In genomic region chr2:36203011-36203825, GRCm38 (mm10) we compare ENCODE assay signal across 8 mouse cellular contexts. TPM values are rescaled to one million over a fixed set of nuclear protein-coding genes. Genes with fewer than 3 reads are reported as not detected.
A peak's percentile ranks its signal among the peaks of the same experiment; 100 is the strongest.
DNase-seq lines count a peak whose midpoint lies in the region; ATAC-seq and TF ChIP-seq lines count a peak whose summit lies in the region.

No protein-coding gene starts in this region.

- no peak overlapping the region for H3K27ac ChIP-seq in heart, embryonic 12.5 days (ENCODE audit: poor library complexity, severe bottlenecking)
- H3K27ac ChIP-seq in MEL (ENCODE audit: control insufficient read depth, low read depth, low read length): no peak overlapping the region
- peak overlapping the region; percentile 81 for H3K27ac ChIP-seq in forebrain, embryonic 12.5 days
- H3K27ac ChIP-seq in intestine, postnatal 0 days (ENCODE audit: low read depth, low read length): no peak overlapping the region

- peak; percentile 46; the same call in 1 of the 2 replicates for ATAC-seq in heart, embryonic 12.5 days (ENCODE audit: insufficient number of reproducible peaks, low FRiP score)
- ATAC-seq in forebrain, embryonic 12.5 days (ENCODE audit: low FRiP score): peak; percentile 85
- ATAC-seq in intestine, postnatal 0 days: no peak
- ATAC-seq in megakaryocyte progenitor cell, adult 5-6 weeks (replicated peaks; ENCODE audit: poor library complexity): peak; percentile 45

- H3K79me2 ChIP-seq in MEL (ENCODE audit: control insufficient read depth, insufficient read depth, low read length, poor library complexity): no peaks in the 10 kb centered on the region; the same call in 1 of the 2 replicates

- H3K9me3 ChIP-seq in heart, embryonic 12.5 days (replicated peaks): no peaks in the 10 kb centered on the region
- H3K9me3 ChIP-seq in MEL (replicated peaks; ENCODE audit: insufficient read depth, low read length): no peaks in the 10 kb centered on the region
- no peaks in the 10 kb centered on the region for H3K9me3 ChIP-seq in forebrain, embryonic 12.5 days
- H3K9me3 ChIP-seq in intestine, postnatal 0 days (ENCODE audit: control insufficient read depth): no peaks in the 10 kb centered on the region

- no peak for DNase-seq in heart, adult 11 months
- peak; percentile 61 for DNase-seq in MEL (ENCODE audit: low read depth, low spot score)
- DNase-seq in right cerebral cortex, postnatal 25 days: peak; percentile 59
- no peak for DNase-seq in gastrocnemius, postnatal 10 days

- no peak for TF ChIP-seq POLR2A in MEL (IDR thresholded peaks at IDR 0.05; ENCODE audit: control insufficient read depth in 1 of 2, insufficient read depth in 1 of 2, low read depth in 1 of 2, low read length in 2 of 2, poor library complexity in 1 of 2)

- H3K4me1 ChIP-seq in heart, embryonic 12.5 days (replicated peaks): peaks cover 31% of the 10 kb centered on the region
- H3K4me1 ChIP-seq in MEL (ENCODE audit: control insufficient read depth in 1 of 2, insufficient read depth in 2 of 2, low read length in 2 of 2): peaks cover 3 to 39% of the 10 kb centered on the region in 2 experiments
- H3K4me1 ChIP-seq in forebrain, embryonic 12.5 days: peaks cover 30% of the 10 kb centered on the region
- 0 out of 2 replicates have a peak, but pooled peaks cover 6% of the 10 kb centered on the region for H3K4me1 ChIP-seq in intestine, postnatal 0 days (replicated peaks; ENCODE audit: control insufficient read depth, insufficient read depth, low read length)

- H3K9ac ChIP-seq in heart, embryonic 12.5 days: peak overlapping the region; percentile 66
- H3K9ac ChIP-seq in MEL (ENCODE audit: control insufficient read depth, low read depth, low read length, poor library complexity, severe bottlenecking): peak overlapping the region; percentile 13
- peak overlapping the region; percentile 48 for H3K9ac ChIP-seq in forebrain, embryonic 12.5 days
- H3K9ac ChIP-seq in intestine, postnatal 0 days (ENCODE audit: low read depth, low read length): no peak overlapping the region

- no peak for TF ChIP-seq RAD21 in MEL (IDR thresholded peaks at IDR 0.05; ENCODE audit: low read depth, low read length)

- H3K4me3 ChIP-seq in heart, embryonic 12.5 days: peak overlapping the region; percentile 47
- peak overlapping the region; percentile 42 to 45 for H3K4me3 ChIP-seq in MEL (ENCODE audit: control insufficient read depth in 1 of 2, insufficient read depth in 1 of 2, low read depth in 2 of 2, low read length in 2 of 2)
- H3K4me3 ChIP-seq in forebrain, embryonic 12.5 days (replicated peaks): peak overlapping the region; percentile 40
- peak overlapping the region; percentile 40 for H3K4me3 ChIP-seq in intestine, postnatal 0 days (ENCODE audit: low read depth, low read length)

- peak overlapping the region; percentile 81 for H3K4me2 ChIP-seq in heart, embryonic 12.5 days
- peak overlapping the region; percentile 77 for H3K4me2 ChIP-seq in forebrain, embryonic 12.5 days
- peak overlapping the region; percentile 69 for H3K4me2 ChIP-seq in intestine, postnatal 0 days (replicated peaks; ENCODE audit: low read depth)

- H3K36me3 ChIP-seq in heart, embryonic 12.5 days: no peaks in the 10 kb centered on the region
- H3K36me3 ChIP-seq in MEL (ENCODE audit: control insufficient read depth in 1 of 2, insufficient read depth in 2 of 2, low read length in 2 of 2): peaks cover 0 to 9% of the 10 kb centered on the region in 2 experiments; a peak in 2 of 4 replicates
- no peaks in the 10 kb centered on the region for H3K36me3 ChIP-seq in forebrain, embryonic 12.5 days (replicated peaks)
- H3K36me3 ChIP-seq in intestine, postnatal 0 days (ENCODE audit: control insufficient read depth, insufficient read depth): no peaks in the 10 kb centered on the region

- peaks cover 69% of the 10 kb centered on the region for H3K27me3 ChIP-seq in heart, embryonic 12.5 days (replicated peaks)
- no peaks in the 10 kb centered on the region for H3K27me3 ChIP-seq in MEL (ENCODE audit: control insufficient read depth in 1 of 2, insufficient read depth in 2 of 2, low read length in 2 of 2)
- peaks cover 85% of the 10 kb centered on the region for H3K27me3 ChIP-seq in forebrain, embryonic 12.5 days
- peaks cover 32% of the 10 kb centered on the region for H3K27me3 ChIP-seq in intestine, postnatal 0 days (replicated peaks; ENCODE audit: control insufficient read depth, insufficient read depth, low read length)

- no peak for TF ChIP-seq EP300 in MEL (IDR thresholded peaks at IDR 0.05; ENCODE audit: low read depth in 1 of 2, low read length in 2 of 2)

- under 1% methylated on average over 39 of the region's 39 CpGs for WGBS in heart, embryonic 12.5 days
- under 1% methylated on average over 39 of the region's 39 CpGs for WGBS in forebrain, embryonic 12.5 days
- 2% methylated on average over 39 of the region's 39 CpGs for WGBS in intestine, postnatal 0 days

- TF ChIP-seq CTCF in MEL (IDR thresholded peaks at IDR 0.05 in 2 of 3, conservative IDR thresholded peaks at IDR 0.05 in 1 of 3; ENCODE audit: control insufficient read depth in 1 of 3, insufficient read depth in 1 of 3, low read depth in 2 of 3, low read length in 3 of 3, poor library complexity in 1 of 3, severe bottlenecking in 1 of 3): no peak
- peak; percentile 10; the same call in 1 of the 2 replicates for TF ChIP-seq CTCF in intestine, postnatal 0 days (IDR thresholded peaks at IDR 0.05; ENCODE audit: low read depth)

TF ChIP-seq in MEL, 35 proteins besides CTCF, POLR2A, EP300 and RAD21:
- TF ChIP-seq TBP (IDR thresholded peaks at IDR 0.05; ENCODE audit: low read depth, low read length) (peak; percentile 60; the same call in 1 of the 2 replicates), ETS1 (IDR thresholded peaks at IDR 0.05; ENCODE audit: low read depth, low read length) (0 out of 2 replicates have a peak, but pooled peaks have one; percentile 21), ZMIZ1 (IDR thresholded peaks at IDR 0.05; ENCODE audit: low read depth, low read length) (no peak), CHD1 (IDR thresholded peaks at IDR 0.05; ENCODE audit: low read depth, low read length) (no peak), ZKSCAN1 (IDR thresholded peaks at IDR 0.05; ENCODE audit: low read depth, low read length) (no peak)

RNA-seq across cellular contexts. Expression of gene Ptgs1, which starts 27.0 kb away (rescaled TPM):
- 25.5 and 27.2 TPM in 2 replicates for polyA plus RNA-seq in heart, embryonic 12.5 days (2016; fragmentation: Nextera tagmentation; extraction: Ambion mirVana)
- total RNA-seq in MEL (2012; rRNA removed): 2.6 and 3.9 TPM in 2 replicates
- 10 to 100 TPM in 1 of 2 experiments, not detected in 1; 20.0 TPM for polyA plus RNA-seq in MEL (2012; ENCODE audit: insufficient read depth in 1 of 2, insufficient read length in 2 of 2, low read depth in 1 of 2, low replicate concordance in 2 of 2, missing spikeins in 1 of 2)
- polyA plus RNA-seq in forebrain, embryonic 12.5 days (2016; fragmentation: Nextera tagmentation; extraction: Ambion mirVana): 2.5 and 3.7 TPM in 2 replicates
- 29.5 and 31.0 TPM in 2 replicates for polyA plus RNA-seq in intestine, postnatal 0 days (2015; fragmentation: Nextera tagmentation; extraction: Ambion mirVana)
- 32.0 and 36.6 TPM in 2 replicates for total RNA-seq in megakaryocyte progenitor cell, adult 5-6 weeks (2015)
- total RNA-seq in megakaryocyte progenitor cell, adult 5-6 weeks (2017): 40.4 and 40.5 TPM in 2 replicates
- 1 to 10 TPM; 3.9 to 5.6 TPM for total RNA-seq in gastrocnemius, postnatal 10 days (2021)

Comparison
In these comparisons a context has a peak if more than half of its experiments do, and no peak if none do; other contexts are left out.
1. DNase-seq: peak in MEL (single experiment) and right cerebral cortex, postnatal 25 days (single experiment); none in heart, adult 11 months (single experiment) and gastrocnemius, postnatal 10 days (single experiment).
2. Peak in every context shown above with its lines, with median percentiles within 50 percentile points of each other: H3K4me2 ChIP-seq and H3K4me3 ChIP-seq.